Comparison of ENCODE assay signal across 9 mouse cellular contexts in genomic region chr5:110357531-110358179, GRCm38 (mm10). TPM values are rescaled to one million over a fixed set of nuclear protein-coding genes. Genes with fewer than 3 reads are reported as not detected.
DNase-seq lines count a peak whose midpoint lies in the region; ATAC-seq and TF ChIP-seq lines count a peak whose summit lies in the region.
"Had no signal": no experiment of that assay in that cellular context is flagged by ENCODE, and none has a peak within 500 bp of the region (broad histone marks: within the 10 kb centered on the region; RNA-seq: fewer than 3 reads in every experiment).

No protein-coding gene starts in this region.

- peaks cover 0 to 5% of the 10 kb centered on the region in 2 experiments for H3K36me3 ChIP-seq in CH12.LX (replicated peaks in 1 of 2; ENCODE audit: control insufficient read depth in 1 of 2, insufficient read depth in 1 of 2, low read length in 1 of 2)
- peaks cover 10% of the 10 kb centered on the region; the same call in 1 of the 2 replicates for H3K36me3 ChIP-seq in embryonic facial prominence, embryonic 12.5 days
- no peaks in the 10 kb centered on the region for H3K36me3 ChIP-seq in lung, embryonic 14.5 days (ENCODE audit: insufficient read depth)

- peak; percentile 74 to 90 for TF ChIP-seq CTCF in CH12.LX (conservative IDR thresholded peaks at IDR 0.05 in 1 of 2, IDR thresholded peaks at IDR 0.05 in 1 of 2; ENCODE audit: low read depth in 2 of 2, low read length in 2 of 2)
- TF ChIP-seq CTCF in lung, embryonic 14.5 days (IDR thresholded peaks at IDR 0.05; ENCODE audit: low read depth): peak; percentile 88

- no peaks in the 10 kb centered on the region for H3K9me3 ChIP-seq in CH12.LX (replicated peaks; ENCODE audit: low read length)
- no peaks in the 10 kb centered on the region for H3K9me3 ChIP-seq in embryonic facial prominence, embryonic 12.5 days
- H3K9me3 ChIP-seq in lung, embryonic 14.5 days (ENCODE audit: low read depth, low read length): no peaks in the 10 kb centered on the region

- H3K4me1 ChIP-seq in CH12.LX (ENCODE audit: control insufficient read depth in 1 of 2, insufficient read depth in 2 of 2): peaks cover 0 to 4% of the 10 kb centered on the region in 2 experiments; a peak in 1 of 4 replicates
- 0 out of 2 replicates have a peak, but pooled peaks cover 3% of the 10 kb centered on the region for H3K4me1 ChIP-seq in embryonic facial prominence, embryonic 12.5 days
- no peaks in the 10 kb centered on the region for H3K4me1 ChIP-seq in lung, embryonic 14.5 days (ENCODE audit: insufficient read depth)

- H3K79me2 ChIP-seq in CH12.LX (replicated peaks; ENCODE audit: control insufficient read depth, extremely low read depth, insufficient read depth, poor library complexity, severe bottlenecking): no peaks in the 10 kb centered on the region

- H3K27me3 ChIP-seq in CH12.LX (replicated peaks): peaks cover 2% of the 10 kb centered on the region
- peaks cover 21% of the 10 kb centered on the region for H3K27me3 ChIP-seq in embryonic facial prominence, embryonic 12.5 days
- H3K27me3 ChIP-seq in lung, embryonic 14.5 days (ENCODE audit: insufficient read depth, low read length): no peaks in the 10 kb centered on the region

- no peak overlapping the region for H3K27ac ChIP-seq in CH12.LX (ENCODE audit: insufficient read depth, low read depth)
- H3K27ac ChIP-seq in embryonic facial prominence, embryonic 12.5 days: no peak overlapping the region
- no peak overlapping the region for H3K27ac ChIP-seq in lung, embryonic 14.5 days (ENCODE audit: low read depth)

- H3K4me2 ChIP-seq in CH12.LX (ENCODE audit: insufficient read depth, low read depth, poor library complexity, severe bottlenecking): no peak overlapping the region
- H3K4me2 ChIP-seq in embryonic facial prominence, embryonic 12.5 days (replicated peaks): no peak overlapping the region
- no peak overlapping the region for H3K4me2 ChIP-seq in lung, embryonic 14.5 days

- H3K9ac ChIP-seq in CH12.LX (ENCODE audit: insufficient read depth, low read depth): no peak overlapping the region
- no peak overlapping the region for H3K9ac ChIP-seq in embryonic facial prominence, embryonic 12.5 days
- H3K9ac ChIP-seq in lung, embryonic 14.5 days: no peak overlapping the region

- TF ChIP-seq POLR2A in CH12.LX (IDR thresholded peaks at IDR 0.05; ENCODE audit: low read depth, low read length): no peak

- in situ Hi-C loops in CH12.LX (cut with MboI; ENCODE audit: low pct_ligation_motif_present, low pct_unique_long_range_greater_than_20kb, low sequenced_read_pairs): loop anchor here (5.0 kb wide), 1 partner anchor 135 kb away; no protein-coding TSS in a partner anchor

- WGBS in embryonic facial prominence, embryonic 12.5 days: 35% methylated on average over 9 of the region's 9 CpGs
- 40% methylated on average over 9 of the region's 9 CpGs for WGBS in lung, embryonic 14.5 days

- no peak for TF ChIP-seq EP300 in CH12.LX (IDR thresholded peaks at IDR 0.05; ENCODE audit: low read length)

- dilution Hi-C loops in CH12.LX (cut with MboI; ENCODE audit: extremely low pct_ligation_motif_present, extremely low pct_unique_long_range_greater_than_20kb, low sequenced_read_pairs): no loop called here

- 0 out of 2 replicates have a peak, but pooled peaks have one; percentile 24 for ATAC-seq in embryonic facial prominence, embryonic 12.5 days (ENCODE audit: insufficient number of reproducible peaks, insufficient read depth, low FRiP score, low TSS enrichment)
- peak; percentile 62; the same call in 1 of the 2 replicates for ATAC-seq in lung, embryonic 14.5 days (ENCODE audit: insufficient read depth)

- intact Hi-C loops in heart, postnatal 14 days (cut with DNase I): loop anchor here (1.0 to 2.0 kb wide), 2 partner anchors 71 to 279 kb away; no protein-coding TSS in a partner anchor

- no peak overlapping the region for H3K4me3 ChIP-seq in CH12.LX (replicated peaks in 1 of 3; ENCODE audit: low read depth in 2 of 3, low read length in 2 of 3, poor library complexity in 1 of 3)
- H3K4me3 ChIP-seq in embryonic facial prominence, embryonic 12.5 days: no peak overlapping the region
- no peak overlapping the region for H3K4me3 ChIP-seq in lung, embryonic 14.5 days (ENCODE audit: low read depth, low read length)

- DNase-seq in CH12.LX (ENCODE audit: extremely low read depth): peak; percentile 87
- DNase-seq in adrenal gland, postnatal 4 days (ENCODE audit: low spot score in 2 of 2): peak; percentile 56 to 62
- peak; percentile 76 to 89 for DNase-seq in heart, postnatal 14 days
- peak; percentile 92 to 93 for DNase-seq in kidney, postnatal 4 days
- DNase-seq in lung, embryonic 14.5 days: peak; percentile 94
- DNase-seq in ovary, adult 18-20 months (ENCODE audit: low spot score): peak; percentile 31
- peak; percentile 47 to 80 for DNase-seq in thymus, postnatal 10 days (ENCODE audit: low spot score in 2 of 2)

- peak; percentile 89 for TF ChIP-seq RAD21 in CH12.LX (IDR thresholded peaks at IDR 0.05; ENCODE audit: low read depth, low read length)

TF ChIP-seq in CH12.LX, 34 proteins besides CTCF, POLR2A, EP300 and RAD21:
- TF ChIP-seq ZC3H11A (IDR thresholded peaks at IDR 0.05; ENCODE audit: low read depth, low read length) (peak; percentile 44; the same call in 1 of the 2 replicates), IRF4 (IDR thresholded peaks at IDR 0.05; ENCODE audit: low read depth, low read length) (0 out of 2 replicates have a peak, but pooled peaks have one; percentile 22), ZNF384 (IDR thresholded peaks at IDR 0.05; ENCODE audit: low read depth, low read length) (peak; percentile 94), SMC3 (IDR thresholded peaks at IDR 0.05; ENCODE audit: low read depth, low read length) (peak; percentile 85), KAT2A (IDR thresholded peaks at IDR 0.05; ENCODE audit: insufficient replicate concordance, low read length) (no peak), NELFE (IDR thresholded peaks at IDR 0.05; ENCODE audit: low read depth, low read length) (no peak), TBP (conservative IDR thresholded peaks at IDR 0.05; ENCODE audit: low read depth, low read length) (no peak), MYC (IDR thresholded peaks at IDR 0.05; ENCODE audit: low read depth, low read length) (peak; percentile 35; the same call in 1 of the 2 replicates)
TF ChIP-seq in CH12.LX: peak in this region for 5.

RNA-seq across cellular contexts. Expression of gene Lrcol1, which starts 13.1 kb away (rescaled TPM):
- total RNA-seq in CH12.LX (2012; rRNA removed) (not detected in 2 replicates), CH12.LX (2014; rRNA removed) (not detected in 2 replicates)
- not detected in 2 replicates for polyA plus RNA-seq in CH12.LX (2012; ENCODE audit: insufficient read length, low read depth)
- not detected for total RNA-seq in adrenal gland, postnatal 4 days (2021)
- not detected in 2 replicates for polyA plus RNA-seq in embryonic facial prominence, embryonic 12.5 days (2016; fragmentation: Nextera tagmentation; extraction: Ambion mirVana)
- total RNA-seq in heart, postnatal 14 days (2021): not detected
- 2.4 and 2.6 TPM in 2 replicates for polyA plus RNA-seq in lung, embryonic 14.5 days (2014; fragmentation: Nextera tagmentation; extraction: Ambion mirVana)
- polyA plus RNA-seq: heart, embryonic 14.5 days had no signal

RNA-seq across cellular contexts. Expression of gene P2rx2, which starts 14.6 kb away (rescaled TPM):
- total RNA-seq in CH12.LX (2012; rRNA removed): not detected in 2 replicates
- total RNA-seq in CH12.LX (2014; rRNA removed): not detected in 2 replicates
- 0.45 and 0.76 TPM in 2 replicates for polyA plus RNA-seq in CH12.LX (2012; ENCODE audit: insufficient read length, low read depth)
- under 1 TPM; 0.84 to 0.87 TPM for total RNA-seq in adrenal gland, postnatal 4 days (2021)
- 2.3 TPM in 2 replicates for polyA plus RNA-seq in embryonic facial prominence, embryonic 12.5 days (2016; fragmentation: Nextera tagmentation; extraction: Ambion mirVana)
- not detected for total RNA-seq in heart, postnatal 14 days (2021)
- polyA plus RNA-seq in lung, embryonic 14.5 days (2014; fragmentation: Nextera tagmentation; extraction: Ambion mirVana): 14.1 and 15.4 TPM in 2 replicates
- polyA plus RNA-seq: heart, embryonic 14.5 days had no signal

Comparison
In these comparisons a context has a peak if more than half of its experiments do, and no peak if none do; other contexts are left out.
1. DNase-seq: peak in every context shown above with its lines; median percentile 94 in lung, embryonic 14.5 days; 92 in kidney, postnatal 4 days; 87 in CH12.LX; 82 in heart, postnatal 14 days; 64 in thymus, postnatal 10 days; 59 in adrenal gland, postnatal 4 days; 31 in ovary, adult 18-20 months.